Mouse (Mus musculus): ENCODE results near the gene Taf6l. TPM values are rescaled to one million over a fixed set of nuclear protein-coding genes. Genes with fewer than 3 reads are reported as not detected.

Gene Taf6l
- polyA plus RNA-seq, 1 experiment from 2014 or later = 26.0 TPM

- H3K9ac ChIP-seq (ENCODE audit: low read length) = peak within 1 kb of the TSS; percentile 98
- peak within 1 kb of the TSS; percentile 98 for H3K4me2 ChIP-seq (ENCODE audit: low read depth, low read length)
- no peaks in the 10 kb centered on the region for H3K9me3 ChIP-seq (ENCODE audit: control insufficient read depth, low read length)
- H3K36me3 ChIP-seq (ENCODE audit: control insufficient read depth, insufficient read depth, low read length) = peaks cover 12% of the 10 kb centered on the region
- peak within 1 kb of the TSS; percentile 99 for H3K27ac ChIP-seq (ENCODE audit: low read length)
- H3K27me3 ChIP-seq (ENCODE audit: control insufficient read depth, insufficient read depth, low read depth, low read length) = no peaks in the 10 kb centered on the region
- peaks cover 28% of the 10 kb centered on the region for H3K4me1 ChIP-seq (replicated peaks; ENCODE audit: control insufficient read depth, insufficient read depth, low read length)
- peak; percentile 93 for ATAC-seq (ENCODE audit: low read depth)
- under 1% methylated on average over 33 of the region's 33 CpGs for WGBS
- H3K4me3 ChIP-seq (ENCODE audit: low read length) = peak within 1 kb of the TSS; percentile 100
Observed at GRCm38 (mm10) chr19:8818801-8819595, 32.8 kb upstream of the Taf6l start, which contains the start of gene Ttc9c. Ttc9c (minus strand) TSS chr19:8819333.

DNA sequence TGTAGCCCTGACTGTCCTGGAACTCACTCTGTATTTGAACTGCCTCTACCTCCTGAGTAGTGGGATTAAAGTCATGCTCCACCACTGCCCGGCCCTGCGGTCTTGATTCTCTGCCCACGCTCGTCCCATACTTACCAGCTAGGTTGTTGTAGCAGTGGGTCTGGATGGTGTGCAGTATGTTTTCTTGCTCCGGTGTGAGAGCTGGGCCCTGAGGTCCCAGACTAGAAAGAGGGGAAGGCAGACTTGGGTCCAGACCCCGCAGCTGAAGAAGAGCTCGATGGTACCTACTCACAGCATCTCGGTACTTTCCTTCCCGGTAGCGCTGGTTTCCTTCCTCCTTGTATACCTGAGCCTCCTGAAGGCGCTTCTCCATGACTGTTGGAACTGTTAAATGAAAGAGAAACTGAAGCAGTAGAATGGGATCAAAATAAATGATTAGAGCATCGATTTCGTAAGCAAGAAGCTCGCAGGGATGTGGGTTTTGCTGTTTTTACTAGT, 32.1 kb upstream of the Taf6l start:
- 15% methylated on average over 14 of the region's 14 CpGs for WGBS
- peaks cover 28% of the 10 kb centered on the region for H3K4me1 ChIP-seq (replicated peaks; ENCODE audit: control insufficient read depth, insufficient read depth, low read length)

GRCm38 (mm10) chr19:8817001-8817400, 30.8 kb upstream of the Taf6l start:
- Histone ChIP-seq H3K27ac (ENCODE audit: low read length) (no peak overlapping the region), H3K9me3 (ENCODE audit: control insufficient read depth, low read length) (no peaks in the 10 kb centered on the region), H3K36me3 (ENCODE audit: control insufficient read depth, insufficient read depth, low read length) (peaks cover 13% of the 10 kb centered on the region), H3K9ac (ENCODE audit: low read length) (0 out of 2 replicates have a peak overlapping the region, but pooled peaks have one; percentile 16), H3K4me2 (ENCODE audit: low read depth, low read length) (no peak overlapping the region), H3K4me3 (ENCODE audit: low read length) (no peak overlapping the region), H3K27me3 (ENCODE audit: control insufficient read depth, insufficient read depth, low read depth, low read length) (no peaks in the 10 kb centered on the region), H3K4me1 (replicated peaks; ENCODE audit: control insufficient read depth, insufficient read depth, low read length) (peaks cover 20% of the 10 kb centered on the region)
- WGBS = 70% methylated on average over 3 of the region's 3 CpGs
- no peak for ATAC-seq (ENCODE audit: low read depth)

More for the DNA sequence above, 32.1 kb upstream of the Taf6l start:
- H3K9ac ChIP-seq (ENCODE audit: low read length) = peak overlapping the region; percentile 85
- no peaks in the 10 kb centered on the region for H3K27me3 ChIP-seq (ENCODE audit: control insufficient read depth, insufficient read depth, low read depth, low read length)
- H3K36me3 ChIP-seq (ENCODE audit: control insufficient read depth, insufficient read depth, low read length) = peaks cover 8% of the 10 kb centered on the region
- peak overlapping the region; percentile 98 for H3K4me2 ChIP-seq (ENCODE audit: low read depth, low read length)
- H3K27ac ChIP-seq (ENCODE audit: low read length) = peak overlapping the region; percentile 99
- ATAC-seq (ENCODE audit: low read depth) = no peak
- no peaks in the 10 kb centered on the region for H3K9me3 ChIP-seq (ENCODE audit: control insufficient read depth, low read length)
- H3K4me3 ChIP-seq (ENCODE audit: low read length) = peak overlapping the region; percentile 100

DNA sequence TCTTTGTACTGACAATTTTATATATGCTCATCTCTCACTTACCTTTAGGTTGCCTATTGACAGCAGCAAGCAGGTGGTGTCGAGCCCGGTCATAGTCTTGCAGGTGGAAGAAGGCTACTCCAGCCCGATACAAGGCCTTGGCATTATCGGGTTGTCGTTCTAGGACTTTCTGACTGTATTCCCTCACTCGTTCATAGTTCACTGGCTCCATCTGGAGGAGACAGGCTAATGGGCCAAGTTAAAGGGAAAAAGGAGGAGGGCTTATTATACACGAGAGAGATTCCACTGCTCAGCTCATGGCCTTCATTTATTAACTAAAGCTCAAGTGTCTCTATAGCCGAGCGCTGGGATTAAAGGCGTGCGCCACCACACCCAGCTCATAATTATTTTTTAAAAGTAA, 29.6 kb upstream of the Taf6l start:
- Histone ChIP-seq H3K9me3 (ENCODE audit: control insufficient read depth, low read length) (no peaks in the 10 kb centered on the region), H3K9ac (ENCODE audit: low read length) (no peak overlapping the region), H3K27ac (ENCODE audit: low read length) (no peak overlapping the region), H3K27me3 (ENCODE audit: control insufficient read depth, insufficient read depth, low read depth, low read length) (no peaks in the 10 kb centered on the region), H3K4me3 (ENCODE audit: low read length) (no peak overlapping the region), H3K36me3 (ENCODE audit: control insufficient read depth, insufficient read depth, low read length) (peaks cover 21% of the 10 kb centered on the region), H3K4me2 (ENCODE audit: low read depth, low read length) (no peak overlapping the region), H3K4me1 (replicated peaks; ENCODE audit: control insufficient read depth, insufficient read depth, low read length) (peaks cover 17% of the 10 kb centered on the region)
- ATAC-seq (ENCODE audit: low read depth) = no peak
- 73% methylated on average over 11 of the region's 11 CpGs for WGBS

DNA sequence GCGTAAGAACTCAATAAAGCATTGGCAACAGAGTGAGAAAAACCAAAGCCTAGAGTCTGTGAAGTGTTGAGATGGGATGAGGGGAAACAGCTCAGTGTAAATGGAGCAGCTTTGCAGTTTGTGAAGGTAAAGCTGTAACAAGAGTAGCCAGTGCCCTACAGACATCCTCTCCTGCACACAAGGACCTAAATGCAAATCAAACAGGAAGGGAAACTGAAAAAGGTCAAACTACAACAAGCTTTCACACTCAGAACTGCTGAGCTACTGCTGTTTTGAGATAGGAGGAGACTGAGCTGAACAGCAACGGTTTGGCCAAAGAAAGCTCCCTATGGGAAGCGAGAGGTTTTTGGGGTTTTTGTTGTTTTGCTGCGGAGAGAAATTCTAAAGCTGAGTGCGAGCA, 20.6 kb upstream of the Taf6l start:
- 89% methylated on average over 5 of the region's 5 CpGs for WGBS
- Histone ChIP-seq H3K4me3 (ENCODE audit: low read length) (no peak overlapping the region), H3K4me2 (ENCODE audit: low read depth, low read length) (no peak overlapping the region), H3K9ac (ENCODE audit: low read length) (no peak overlapping the region), H3K4me1 (replicated peaks; ENCODE audit: control insufficient read depth, insufficient read depth, low read length) (peaks cover 5% of the 10 kb centered on the region; the same call in 1 of the 2 replicates), H3K27me3 (ENCODE audit: control insufficient read depth, insufficient read depth, low read depth, low read length) (no peaks in the 10 kb centered on the region), H3K9me3 (ENCODE audit: control insufficient read depth, low read length) (no peaks in the 10 kb centered on the region), H3K27ac (ENCODE audit: low read length) (no peak overlapping the region), H3K36me3 (ENCODE audit: control insufficient read depth, insufficient read depth, low read length) (peaks cover 36% of the 10 kb centered on the region)
- no peak for ATAC-seq (ENCODE audit: low read depth)

- no peak overlapping the region for H3K27ac ChIP-seq (ENCODE audit: low read length)
- no peak overlapping the region for H3K9ac ChIP-seq (ENCODE audit: low read length)
- ATAC-seq (ENCODE audit: low read depth) = no peak
- H3K36me3 ChIP-seq (ENCODE audit: control insufficient read depth, insufficient read depth, low read length) = peaks cover 17% of the 10 kb centered on the region
- no peaks in the 10 kb centered on the region for H3K9me3 ChIP-seq (ENCODE audit: control insufficient read depth, low read length)
- no peak overlapping the region for H3K4me3 ChIP-seq (ENCODE audit: low read length)
- peaks cover 9% of the 10 kb centered on the region; the same call in 1 of the 2 replicates for H3K4me1 ChIP-seq (replicated peaks; ENCODE audit: control insufficient read depth, insufficient read depth, low read length)
- H3K27me3 ChIP-seq (ENCODE audit: control insufficient read depth, insufficient read depth, low read depth, low read length) = no peaks in the 10 kb centered on the region
- WGBS = 91% methylated on average over 11 of the region's 11 CpGs
- no peak overlapping the region for H3K4me2 ChIP-seq (ENCODE audit: low read depth, low read length)
Observed at GRCm38 (mm10) chr19:8803879-8804660, 17.9 kb upstream of the Taf6l start.

DNA sequence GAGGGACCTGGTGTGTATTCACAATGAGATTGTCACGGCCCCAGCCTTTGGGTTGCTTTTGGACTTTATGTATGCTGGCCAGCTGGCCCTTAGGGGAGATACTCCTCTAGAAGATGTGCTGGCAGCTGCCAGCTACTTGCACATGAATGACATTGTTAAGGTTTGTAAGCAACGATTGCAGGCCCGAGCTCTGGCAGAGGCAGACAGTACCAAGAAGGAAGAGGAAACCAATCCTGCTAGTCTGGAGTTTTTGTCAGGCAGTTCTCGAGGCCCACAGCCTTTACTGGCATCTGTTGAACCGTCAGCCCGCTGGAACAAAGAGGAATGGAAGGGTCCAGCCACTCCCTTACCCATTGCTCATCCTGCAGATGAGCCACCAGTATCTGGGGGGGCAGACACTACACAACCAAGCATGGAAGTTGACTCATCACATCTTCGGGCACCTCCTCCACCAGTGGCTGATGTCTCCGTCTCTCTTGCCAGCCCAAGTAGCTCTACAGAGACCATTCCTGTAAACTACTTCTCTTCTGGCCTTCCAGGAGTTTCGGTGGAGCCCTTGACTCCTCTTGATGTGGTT, 17.1 kb upstream of the Taf6l start:
- H3K9ac ChIP-seq (ENCODE audit: low read length) = no peak overlapping the region
- no peaks in the 10 kb centered on the region for H3K27me3 ChIP-seq (ENCODE audit: control insufficient read depth, insufficient read depth, low read depth, low read length)
- H3K4me2 ChIP-seq (ENCODE audit: low read depth, low read length) = peak overlapping the region; percentile 53; the same call in 1 of the 2 replicates
- H3K4me1 ChIP-seq (replicated peaks; ENCODE audit: control insufficient read depth, insufficient read depth, low read length) = peaks cover 9% of the 10 kb centered on the region; the same call in 1 of the 2 replicates
- no peak for ATAC-seq (ENCODE audit: low read depth)
- H3K27ac ChIP-seq (ENCODE audit: low read length) = peak overlapping the region; percentile 90; the same call in 1 of the 2 replicates
- peaks cover 13% of the 10 kb centered on the region for H3K36me3 ChIP-seq (ENCODE audit: control insufficient read depth, insufficient read depth, low read length)
- H3K9me3 ChIP-seq (ENCODE audit: control insufficient read depth, low read length) = no peaks in the 10 kb centered on the region
- 82% methylated on average over 9 of the region's 9 CpGs for WGBS
- peak overlapping the region; percentile 73; the same call in 1 of the 2 replicates for H3K4me3 ChIP-seq (ENCODE audit: low read length)

DNA sequence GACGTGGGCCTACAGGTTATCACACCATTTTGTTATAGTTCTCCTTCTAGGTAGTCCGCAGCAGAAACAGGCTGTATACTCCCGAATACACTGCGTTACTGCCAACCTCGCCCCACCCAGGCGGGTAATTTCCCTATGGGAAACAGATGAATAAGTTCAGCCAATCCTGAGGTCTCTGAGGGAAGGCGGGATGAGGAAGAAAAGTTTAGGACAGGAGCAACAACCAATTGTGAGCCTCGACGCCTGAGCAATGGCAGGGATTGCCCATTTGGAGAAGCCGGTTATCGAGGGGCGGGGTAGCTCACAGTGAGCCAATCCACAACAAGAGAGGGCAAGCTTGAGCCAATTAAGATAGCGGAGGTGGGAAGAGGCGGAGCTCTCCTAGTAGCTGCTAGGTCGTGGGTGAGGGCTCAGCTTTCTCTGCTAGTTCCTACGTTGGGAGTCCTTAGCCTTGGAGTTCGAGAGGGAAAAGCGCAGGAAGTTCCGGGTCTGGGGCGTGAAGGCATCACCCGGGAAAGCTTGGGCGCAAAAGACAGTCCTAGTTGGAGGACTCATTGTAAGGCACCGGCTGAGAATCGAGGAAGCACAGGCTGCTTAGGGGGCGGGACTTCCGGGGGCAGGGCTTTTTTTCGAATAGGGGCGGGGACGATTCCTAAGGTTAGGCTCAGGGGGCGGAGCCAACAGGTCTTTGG, 16.1 kb upstream of the Taf6l start, which contains the start of gene Zbtb3:
Gene Zbtb3, plus strand, starts transcription at position 426 of the 692 bp plus-strand sequence.
- Histone ChIP-seq H3K9me3 (ENCODE audit: control insufficient read depth, low read length) (no peaks in the 10 kb centered on the region), H3K9ac (ENCODE audit: low read length) (peak within 1 kb of the TSS; percentile 70), H3K27ac (ENCODE audit: low read length) (peak within 1 kb of the TSS; percentile 90), H3K27me3 (ENCODE audit: control insufficient read depth, insufficient read depth, low read depth, low read length) (no peaks in the 10 kb centered on the region), H3K4me3 (ENCODE audit: low read length) (peak within 1 kb of the TSS; percentile 73), H3K36me3 (ENCODE audit: control insufficient read depth, insufficient read depth, low read length) (peaks cover 11% of the 10 kb centered on the region), H3K4me2 (ENCODE audit: low read depth, low read length) (peak within 1 kb of the TSS; percentile 88), H3K4me1 (replicated peaks; ENCODE audit: control insufficient read depth, insufficient read depth, low read length) (peaks cover 15% of the 10 kb centered on the region)
- WGBS = 0% methylated on average over 30 of the region's 30 CpGs
- peak; percentile 97 for ATAC-seq (ENCODE audit: low read depth)
